Mouse (Mus musculus) right cerebral cortex, adult 2 months (tissue): ENCODE data around the gene Gm10719.
"Not testable (repeated sequence)": the region's sequence is repeated elsewhere in the genome, so short reads cannot be mapped to it uniquely, and the experiment has no call there.

Experiments used
- DNase-seq, 2 experiments: peaks; one replicate each; pipeline ENCODE4 v3.0.0; 2021 to 2022; ENCODE audit warnings: low spot score in 2 of 2

Gm10719 gene

DNA sequence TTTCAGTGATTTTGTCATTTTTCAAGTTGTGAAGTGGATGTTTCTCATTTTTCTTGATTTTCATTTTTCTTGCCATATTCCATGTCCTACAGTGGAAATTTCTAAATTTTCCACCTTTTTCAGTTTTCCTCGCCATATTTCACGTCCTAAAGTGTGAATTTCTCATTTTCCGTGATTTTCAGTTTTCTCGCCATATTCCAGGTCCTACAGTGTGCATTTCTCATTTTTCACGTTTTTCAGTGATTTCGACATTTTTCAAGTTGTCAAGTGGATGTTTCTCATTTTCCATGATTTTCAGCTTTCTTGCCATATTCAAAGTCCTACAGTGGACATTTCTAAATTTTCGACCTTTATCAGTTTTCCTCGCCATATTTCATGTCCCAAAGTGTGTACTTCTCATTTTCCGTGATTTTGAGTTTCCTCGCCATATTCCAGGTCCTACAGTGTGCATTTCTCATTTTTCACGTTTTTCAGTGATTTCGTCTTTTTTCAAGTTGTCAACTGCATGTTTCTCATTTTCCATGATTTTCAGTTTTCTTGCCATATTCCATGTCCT, 7.8 kb downstream of the Gm10719 start, which contains the start of gene Gm10717:
Gene Gm10717, plus strand, starts transcription at position 506 of the 556 bp plus-strand sequence.
- DNase-seq, result peak in 1 of 2 experiments; percentile 10

DNA sequence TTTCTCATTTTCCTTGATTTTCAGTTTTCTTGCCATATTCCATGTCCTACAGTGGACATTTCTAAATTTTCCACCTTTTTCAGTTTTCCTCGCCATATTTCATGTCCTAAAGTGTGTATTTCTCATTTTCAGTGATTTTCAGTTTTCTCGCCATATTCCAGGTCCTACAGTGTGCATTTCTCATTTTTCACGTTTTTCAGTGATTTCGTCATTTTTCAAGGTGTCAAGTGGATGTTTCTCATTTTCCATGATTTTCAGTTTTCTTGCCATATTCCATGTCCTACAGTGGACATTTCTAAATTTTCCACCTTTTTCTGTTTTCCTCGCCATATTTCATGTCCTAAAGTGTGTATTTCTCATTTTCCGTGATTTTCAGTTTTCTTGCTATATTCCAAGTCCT, 8.4 kb downstream of the Gm10719 start:
- peak; percentile 40 to 59 for DNase-seq

DNA sequence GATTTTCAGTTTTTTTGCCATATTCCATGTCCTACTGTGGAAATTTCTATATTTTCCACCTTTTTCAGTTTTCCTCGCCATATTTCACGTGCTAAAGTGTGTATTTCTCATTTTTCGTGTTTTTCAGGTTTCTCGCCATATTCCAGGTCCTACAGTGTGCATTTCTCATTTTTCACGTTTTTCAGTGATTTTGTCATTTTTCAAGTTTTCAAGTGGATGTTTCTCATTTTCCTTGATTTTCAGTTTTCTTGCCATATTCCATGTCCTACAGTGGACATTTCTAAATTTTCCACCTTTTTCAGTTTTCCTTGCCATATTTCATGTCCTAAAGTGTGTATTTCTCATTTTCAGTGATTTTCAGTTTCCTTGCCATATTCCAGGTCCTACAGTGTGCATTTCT, 8.9 kb downstream of the Gm10719 start:
- not testable (repeated sequence) for DNase-seq

DNA sequence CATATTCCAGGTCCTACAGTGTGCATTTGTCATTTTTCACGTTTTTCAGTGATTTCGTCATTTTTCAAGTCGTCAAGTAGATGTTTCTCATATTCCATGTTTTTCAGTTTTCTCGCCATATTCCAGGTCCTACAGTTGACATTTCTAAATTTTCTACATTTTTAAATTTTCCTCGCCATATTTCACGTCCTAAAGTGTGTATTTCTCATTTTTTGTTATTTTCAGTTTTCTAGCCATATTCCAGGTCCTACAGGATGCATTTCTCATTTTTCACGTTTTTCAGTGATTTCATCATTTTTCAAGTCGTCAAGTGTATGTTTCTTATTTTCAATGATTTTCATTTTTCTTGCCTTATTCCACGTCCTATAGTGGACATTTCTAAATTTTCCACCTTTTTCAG, 9.5 kb downstream of the Gm10719 start:
- DNase-seq, result not testable (repeated sequence)

DNA sequence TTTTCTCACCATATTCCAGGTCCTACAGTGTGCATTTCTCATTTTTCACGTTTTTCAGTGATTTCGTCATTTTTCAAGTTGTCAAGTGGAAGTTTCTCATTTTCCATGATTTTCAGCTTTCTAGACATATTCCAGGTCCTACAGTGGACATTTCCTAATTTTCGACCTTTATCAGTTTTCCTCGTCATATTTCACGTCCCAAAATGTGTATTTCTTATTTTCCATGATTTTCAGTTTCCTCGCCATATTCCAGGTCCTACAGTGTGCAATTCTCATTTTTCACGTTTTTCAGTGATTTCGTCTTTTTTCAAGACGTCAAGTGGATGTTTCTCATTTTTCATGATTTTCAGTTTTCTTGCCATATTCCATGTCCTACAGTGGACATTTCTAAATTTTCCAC, 10.0 kb downstream of the Gm10719 start:
- not testable (repeated sequence) for DNase-seq

DNA sequence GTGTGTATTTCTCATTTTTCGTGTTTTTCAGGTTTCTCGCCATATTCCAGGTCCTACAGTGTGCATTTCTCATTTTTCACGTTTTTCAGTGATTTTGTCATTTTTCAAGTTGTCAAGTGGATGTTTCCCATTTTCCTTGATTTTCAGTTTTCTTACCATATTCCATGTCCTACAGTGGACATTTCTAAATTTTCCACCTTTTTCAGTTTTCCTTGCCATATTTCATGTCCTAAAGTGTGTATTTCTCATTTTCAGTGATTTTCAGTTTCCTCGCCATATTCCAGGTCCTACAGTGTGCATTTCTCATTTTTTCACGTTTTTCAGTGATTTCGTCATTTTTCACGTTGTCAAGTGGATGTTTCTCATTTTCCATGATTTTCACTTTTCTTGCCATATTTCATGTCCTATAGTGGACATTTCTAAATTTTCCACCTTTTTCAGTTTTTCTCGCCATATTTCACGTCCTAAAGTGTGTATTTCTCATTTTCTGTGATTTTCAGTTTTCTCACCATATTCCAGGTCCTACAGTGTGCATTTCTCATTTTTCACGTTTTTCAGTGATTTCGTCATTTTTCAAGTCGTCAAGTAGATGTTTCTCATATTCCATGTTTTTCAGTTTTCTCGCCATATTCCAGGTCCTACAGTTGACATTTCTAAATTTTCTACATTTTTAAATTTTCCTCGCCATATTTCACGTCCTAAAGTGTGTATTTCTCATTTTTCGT, 12.2 kb downstream of the Gm10719 start:
- peak in 1 of 2 experiments; percentile 5 for DNase-seq

DNA sequence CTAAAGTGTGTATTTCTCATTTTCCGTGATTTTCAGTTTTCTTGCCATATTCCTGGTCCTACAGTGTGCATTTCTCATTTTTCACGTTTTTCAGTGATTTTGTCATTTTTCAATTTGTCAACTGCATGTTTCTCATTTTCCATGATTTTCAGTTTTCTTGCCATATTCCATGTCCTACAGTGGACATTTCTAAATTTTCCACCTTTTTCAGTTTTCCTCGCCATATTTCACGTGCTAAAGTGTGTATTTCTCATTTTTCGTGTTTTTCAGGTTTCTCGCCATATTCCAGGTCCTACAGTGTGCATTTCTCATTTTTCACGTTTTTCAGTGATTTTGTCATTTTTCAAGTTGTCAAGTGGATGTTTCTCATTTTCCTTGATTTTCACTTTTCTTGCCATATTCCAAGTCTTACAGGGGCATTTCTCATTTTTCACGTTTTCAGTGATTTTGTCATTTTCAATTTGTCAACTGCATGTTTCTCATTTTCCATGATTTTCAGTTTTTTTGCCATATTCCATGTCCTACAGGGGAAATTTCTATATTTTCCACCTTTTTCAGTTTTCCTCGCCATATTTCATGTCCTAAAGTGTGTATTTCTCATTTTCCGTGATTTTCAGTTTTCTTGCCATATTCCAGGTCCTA, 13.6 kb downstream of the Gm10719 start:
- not testable (repeated sequence) for DNase-seq

DNA sequence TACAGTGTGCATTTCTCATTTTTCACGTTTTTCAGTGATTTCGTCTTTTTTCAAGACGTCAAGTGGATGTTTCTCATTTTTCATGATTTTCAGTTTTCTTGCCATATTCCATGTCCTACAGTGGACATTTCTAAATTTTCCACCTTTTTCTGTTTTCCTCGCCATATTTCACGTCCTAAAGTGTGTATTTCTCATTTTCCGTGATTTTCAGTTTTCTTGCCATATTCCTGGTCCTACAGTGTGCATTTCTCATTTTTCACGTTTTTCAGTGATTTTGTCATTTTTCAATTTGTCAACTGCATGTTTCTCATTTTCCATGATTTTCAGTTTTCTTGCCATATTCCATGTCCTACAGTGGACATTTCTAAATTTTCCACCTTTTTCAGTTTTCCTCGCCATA, 17.1 kb downstream of the Gm10719 start, which contains the start of gene Gm17535:
Gene Gm17535, plus strand, starts transcription at position 301 of the 400 bp plus-strand sequence.
- DNase-seq, result not testable (repeated sequence)

DNA sequence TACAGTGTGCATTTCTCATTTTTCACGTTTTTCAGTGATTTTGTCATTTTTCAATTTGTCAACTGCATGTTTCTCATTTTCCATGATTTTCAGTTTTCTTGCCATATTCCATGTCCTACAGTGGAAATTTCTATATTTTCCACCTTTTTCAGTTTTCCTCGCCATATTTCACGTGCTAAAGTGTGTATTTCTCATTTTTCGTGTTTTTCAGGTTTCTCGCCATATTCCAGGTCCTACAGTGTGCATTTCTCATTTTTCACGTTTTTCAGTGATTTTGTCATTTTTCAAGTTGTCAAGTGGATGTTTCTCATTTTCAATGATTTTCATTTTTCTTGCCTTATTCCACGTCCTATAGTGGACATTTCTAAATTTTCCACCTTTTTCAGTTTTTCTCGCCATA, 19.4 kb downstream of the Gm10719 start, which contains the start of gene Gm10715:
Gene Gm10715, plus strand, starts transcription at position 301 of the 400 bp plus-strand sequence.
- not testable (repeated sequence) for DNase-seq

DNA sequence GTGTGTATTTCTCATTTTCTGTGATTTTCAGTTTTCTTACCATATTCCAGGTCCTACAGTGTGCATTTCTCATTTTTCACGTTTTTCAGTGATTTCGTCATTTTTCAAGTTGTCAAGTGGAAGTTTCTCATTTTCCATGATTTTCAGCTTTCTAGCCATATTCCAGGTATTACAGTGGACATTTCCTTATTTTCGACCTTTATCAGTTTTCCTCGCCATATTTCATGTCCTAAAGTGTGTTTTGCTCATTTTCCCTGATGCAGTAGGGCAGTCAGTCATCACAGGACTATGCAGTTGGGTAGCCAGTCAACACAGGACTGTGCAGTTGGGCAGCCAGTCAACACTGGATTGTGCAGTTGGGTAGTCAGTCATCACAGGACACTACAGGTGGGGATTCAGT, 21.0 kb downstream of the Gm10719 start:
- not testable (repeated sequence) for DNase-seq
